Mouse (Mus musculus) liver, embryonic 16.5 days (tissue): ENCODE results near the gene Ccnk. TPM values are rescaled to one million over a fixed set of nuclear protein-coding genes. Genes with fewer than 3 reads are reported as not detected.

ENCODE experiments used
- ATAC-seq: fragments of 200-750 bp; cut with Nextera tagmentation; 2 replicates; pipeline ENCODE4 v1.8.0; 2017; ENCODE audit warnings: low read depth, mild to moderate bottlenecking, moderate number of reproducible peaks, moderate library complexity
- H3K27ac ChIP-seq: fragments of 300-500 bp; sonication (generic); 2 replicates; pipeline ENCODE4 v1.5.1; 2014; ENCODE audit warnings: mild to moderate bottlenecking, low read length
- H3K27me3 ChIP-seq: fragments of 300-500 bp; sonication (generic); 2 replicates; pipeline ENCODE4 v1.6.1; 2014; ENCODE audit warnings: low read depth, low read length, mixed read lengths; ENCODE audit not compliant: control insufficient read depth, insufficient read depth
- H3K36me3 ChIP-seq: fragments of 300-500 bp; sonication (generic); 2 replicates; pipeline ENCODE4 v1.6.1; 2014; ENCODE audit warnings: mild to moderate bottlenecking; ENCODE audit not compliant: control insufficient read depth, insufficient read depth
- H3K4me1 ChIP-seq: fragments of 300-500 bp; sonication (generic); 2 replicates; pipeline ENCODE4 v1.6.1; 2014; ENCODE audit warnings: low read depth, low read length, mixed read lengths; ENCODE audit not compliant: control insufficient read depth
- H3K4me2 ChIP-seq: fragments of 300-500 bp; sonication (generic); 2 replicates; pipeline ENCODE4 v1.6.1; 2014; ENCODE audit warnings: low read depth, low read length, mixed read lengths
- H3K4me3 ChIP-seq: fragments of 300-500 bp; sonication (generic); 2 replicates; pipeline ENCODE4 v1.5.1; 2014; ENCODE audit warnings: low read depth, mild to moderate bottlenecking, low read length
- H3K9ac ChIP-seq: fragments of 300-500 bp; sonication (generic); 2 replicates; pipeline ENCODE4 v1.6.1; 2014; ENCODE audit warnings: low read depth, low read length
- H3K9me3 ChIP-seq: fragments of 300-500 bp; sonication (generic); replicated peaks from 2 replicates; pipeline ENCODE4 v1.6.1; 2016; ENCODE audit warnings: low read length; ENCODE audit not compliant: control insufficient read depth
- WGBS: fragments of 180-500 bp; shearing (Covaris S2); extraction: QIAGEN DNeasy Blood & Tissue Kit; methylation state at CpG from one replicate; pipeline ENCODE4 v1.1.7; 2014; ENCODE audit not compliant: insufficient replicate concordance; 5-methylcytosine and 5-hydroxymethylcytosine counted together
- polyA plus RNA-seq: library from polyadenylated mRNA; unstranded; fragments of >200 nt; fragmentation: Nextera tagmentation; extraction: Ambion mirVana; gene quantifications from 2 replicates; pipeline ENCODE4 v1.2.1, GENCODE M21; 2015

Ccnk gene
- polyA plus RNA-seq, 1 experiment from 2014 or later = 1.4 TPM

DNA sequence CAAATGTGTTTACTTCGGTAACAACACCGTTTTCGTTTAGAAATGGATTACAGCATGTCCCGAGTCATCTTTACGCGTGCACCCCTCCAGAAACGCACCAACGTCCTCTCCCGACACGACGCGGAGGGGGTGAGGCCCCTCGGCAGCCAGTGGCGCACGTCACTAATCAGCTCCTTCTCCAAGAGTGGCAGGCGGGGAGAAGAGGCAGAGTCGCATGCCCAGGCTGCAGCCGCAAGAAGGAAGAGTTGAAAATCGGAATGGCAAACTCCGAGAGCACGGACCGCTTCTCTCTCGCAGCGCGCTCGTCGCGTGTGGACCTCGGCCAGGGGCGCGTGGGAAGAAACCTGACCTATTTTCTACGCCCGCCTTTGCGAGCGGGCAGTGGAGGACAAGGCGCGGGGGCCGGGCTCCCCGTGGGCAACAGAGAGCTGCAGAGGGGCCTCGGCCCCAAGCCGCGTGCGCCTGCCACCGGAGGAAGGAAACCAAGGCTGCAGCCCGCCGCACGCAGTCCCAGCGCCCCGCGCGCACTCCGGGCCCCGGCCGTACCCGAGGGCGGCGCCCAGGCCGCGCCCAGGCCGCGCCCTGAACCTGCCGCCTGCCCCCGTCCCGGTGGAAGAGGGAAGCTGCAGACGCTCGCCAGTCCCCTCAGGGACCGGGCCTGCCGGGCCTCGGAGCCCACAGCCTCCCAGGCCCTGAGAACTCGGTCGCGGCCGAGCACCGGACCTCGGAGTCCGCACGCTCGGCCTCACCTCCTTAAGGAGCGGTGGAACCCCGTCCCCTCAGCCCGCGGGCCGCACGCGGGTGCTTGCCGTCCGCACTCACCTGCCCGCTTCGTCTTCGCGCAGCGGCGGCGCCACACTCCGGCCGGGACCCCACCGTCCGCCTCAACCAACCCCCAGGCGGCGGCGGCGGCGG lies 791 bp upstream of the Ccnk start:
- peaks cover 4% of the 10 kb centered on the region; the same call in 1 of the 2 replicates for H3K36me3 ChIP-seq
- ATAC-seq = peak; percentile 69
- H3K4me3 ChIP-seq = peak overlapping the region; percentile 99
- peak overlapping the region; percentile 99 for H3K9ac ChIP-seq
- WGBS = under 1% methylated on average over 98 of the region's 103 CpGs
- H3K4me2 ChIP-seq = peak overlapping the region; percentile 91
- no peaks in the 10 kb centered on the region for H3K27me3 ChIP-seq
- H3K9me3 ChIP-seq = no peaks in the 10 kb centered on the region
- peak overlapping the region; percentile 96 for H3K27ac ChIP-seq
- H3K4me1 ChIP-seq = peaks cover 23% of the 10 kb centered on the region

DNA sequence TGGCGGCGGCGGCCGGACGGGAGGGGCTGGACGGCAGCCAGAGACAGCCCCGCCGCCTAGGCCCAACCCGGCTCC lies 296 bp upstream of the Ccnk start, which contains the start of gene Setd3:
Gene Setd3, minus strand, starts transcription at position 69 of the 75 bp plus-strand sequence.
- no peaks in the 10 kb centered on the region for H3K27me3 ChIP-seq
- 0% methylated on average over 9 of the region's 9 CpGs for WGBS
- ATAC-seq = no peak

DNA sequence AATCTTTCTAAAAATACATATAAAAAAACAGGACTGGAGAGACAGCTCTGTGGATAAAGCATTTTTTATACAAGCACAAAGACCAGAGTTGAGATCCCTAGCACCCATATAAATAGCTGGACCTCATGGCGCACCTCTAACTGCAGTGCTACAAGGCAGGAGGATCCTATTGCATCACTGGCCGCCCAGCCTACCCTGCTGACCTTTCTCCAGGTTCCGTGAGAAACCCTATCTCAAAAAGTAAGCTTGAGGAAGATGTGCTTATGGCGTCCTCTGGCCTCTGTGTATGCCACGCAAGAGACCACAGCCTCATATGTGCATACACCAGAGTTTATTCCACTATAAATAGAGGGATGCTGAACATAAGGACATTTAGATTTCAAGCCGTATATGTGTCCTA lies 2.3 kb downstream of the Ccnk start:
- no peak overlapping the region for H3K27ac ChIP-seq
- no peak overlapping the region for H3K4me2 ChIP-seq
- ATAC-seq = no peak
- H3K36me3 ChIP-seq = peaks cover 11% of the 10 kb centered on the region
- no peak overlapping the region for H3K9ac ChIP-seq
- H3K4me1 ChIP-seq = peaks cover 17% of the 10 kb centered on the region
- 80% methylated on average over 6 of the region's 6 CpGs for WGBS
- no peaks in the 10 kb centered on the region for H3K9me3 ChIP-seq
- H3K27me3 ChIP-seq = no peaks in the 10 kb centered on the region
- H3K4me3 ChIP-seq = no peak overlapping the region

More for the DNA sequence above, 296 bp upstream of the Ccnk start, which contains the start of gene Setd3:
- H3K4me3 ChIP-seq = peak within 1 kb of the TSS; percentile 99
- H3K9me3 ChIP-seq = no peaks in the 10 kb centered on the region
- H3K9ac ChIP-seq = peak within 1 kb of the TSS; percentile 99
- H3K27ac ChIP-seq = peak within 1 kb of the TSS; percentile 96
- peak within 1 kb of the TSS; percentile 91 for H3K4me2 ChIP-seq
- peaks cover 23% of the 10 kb centered on the region for H3K4me1 ChIP-seq
- peaks cover 4% of the 10 kb centered on the region; the same call in 1 of the 2 replicates for H3K36me3 ChIP-seq

DNA sequence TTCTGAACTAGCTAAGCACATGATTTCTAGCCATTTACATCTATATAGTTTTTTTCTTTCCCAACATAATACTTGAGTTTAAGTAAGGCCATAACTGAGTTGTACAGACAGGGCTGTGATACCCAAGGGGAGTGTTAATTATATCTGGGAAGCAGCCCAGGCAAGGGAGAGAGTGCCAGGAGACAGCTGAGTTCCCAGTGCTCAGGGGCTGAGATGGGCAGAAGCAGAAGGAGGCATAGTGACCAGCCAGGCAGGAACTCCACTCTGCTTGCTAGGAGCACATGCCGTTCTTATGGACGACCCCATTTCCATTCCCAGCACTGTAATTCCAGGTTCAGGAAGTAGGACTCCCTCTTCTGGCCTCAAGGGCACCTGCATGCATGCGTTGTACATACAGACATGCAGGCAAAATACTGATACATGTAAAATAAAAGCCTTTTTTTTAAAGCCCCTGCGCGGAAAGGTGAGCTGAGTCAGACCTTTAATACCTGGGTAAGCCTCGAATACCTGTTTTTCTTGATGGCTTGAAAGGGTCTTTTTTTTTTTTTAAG lies 8.2 kb downstream of the Ccnk start:
- H3K36me3 ChIP-seq = peaks cover 40% of the 10 kb centered on the region
- ATAC-seq = no peak
- no peak overlapping the region for H3K9ac ChIP-seq
- no peaks in the 10 kb centered on the region for H3K4me1 ChIP-seq
- no peak overlapping the region for H3K27ac ChIP-seq
- no peak overlapping the region for H3K4me2 ChIP-seq
- no peaks in the 10 kb centered on the region for H3K9me3 ChIP-seq
- H3K27me3 ChIP-seq = no peaks in the 10 kb centered on the region
- H3K4me3 ChIP-seq = no peak overlapping the region
- WGBS = 78% methylated on average over 6 of the region's 6 CpGs

DNA sequence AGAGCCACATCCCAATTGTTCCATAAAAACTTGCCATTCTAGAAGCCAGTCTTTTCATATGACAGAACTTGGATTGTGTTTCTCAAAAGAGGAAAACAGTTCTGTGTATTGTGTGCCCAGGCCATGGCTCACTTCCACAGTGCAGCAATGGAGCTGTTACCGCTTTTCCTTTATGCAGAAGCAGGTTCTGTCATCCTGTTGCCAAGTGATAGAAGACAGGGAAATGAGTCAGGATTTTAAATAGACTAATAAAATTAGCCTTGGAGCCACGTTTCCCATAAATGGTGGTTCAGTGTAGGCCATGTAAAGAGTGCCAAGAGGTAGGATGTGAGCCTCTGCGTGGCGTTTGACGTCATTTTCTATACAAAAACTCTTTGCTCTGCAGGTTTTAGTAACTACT lies 14.5 kb downstream of the Ccnk start:
- no peaks in the 10 kb centered on the region for H3K27me3 ChIP-seq
- H3K4me1 ChIP-seq = no peaks in the 10 kb centered on the region
- H3K36me3 ChIP-seq = peaks cover 44% of the 10 kb centered on the region
- no peak overlapping the region for H3K27ac ChIP-seq
- 92% methylated on average over 5 of the region's 5 CpGs for WGBS
- no peak for ATAC-seq
- no peak overlapping the region for H3K9ac ChIP-seq
- no peak overlapping the region for H3K4me2 ChIP-seq
- H3K4me3 ChIP-seq = no peak overlapping the region
- H3K9me3 ChIP-seq = no peaks in the 10 kb centered on the region

DNA sequence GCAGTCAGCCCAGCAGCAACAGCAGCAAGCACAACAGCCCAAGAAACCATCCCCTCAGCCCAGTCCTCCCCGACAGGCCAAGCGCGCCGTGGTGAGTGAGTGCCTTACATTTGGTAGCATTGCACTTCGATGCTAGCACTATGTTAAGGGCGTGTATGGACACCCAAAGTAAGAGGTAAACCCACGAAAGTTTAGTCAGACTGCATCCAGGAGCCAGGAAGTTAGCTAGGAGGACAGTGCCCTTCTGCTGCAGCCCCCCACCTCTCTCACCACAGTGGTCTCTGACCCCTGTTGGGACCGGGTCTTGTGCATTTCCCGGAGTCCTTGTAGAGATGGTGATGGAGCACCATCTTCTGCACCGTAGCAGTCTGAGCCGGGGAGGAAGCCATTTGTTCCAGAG lies 16.4 kb downstream of the Ccnk start:
- Histone ChIP-seq H3K4me3 (no peak overlapping the region), H3K27me3 (no peaks in the 10 kb centered on the region), H3K9ac (no peak overlapping the region), H3K9me3 (no peaks in the 10 kb centered on the region), H3K36me3 (peaks cover 48% of the 10 kb centered on the region), H3K4me2 (no peak overlapping the region), H3K27ac (no peak overlapping the region), H3K4me1 (no peaks in the 10 kb centered on the region)
- 91% methylated on average over 11 of the region's 11 CpGs for WGBS
- ATAC-seq = no peak

DNA sequence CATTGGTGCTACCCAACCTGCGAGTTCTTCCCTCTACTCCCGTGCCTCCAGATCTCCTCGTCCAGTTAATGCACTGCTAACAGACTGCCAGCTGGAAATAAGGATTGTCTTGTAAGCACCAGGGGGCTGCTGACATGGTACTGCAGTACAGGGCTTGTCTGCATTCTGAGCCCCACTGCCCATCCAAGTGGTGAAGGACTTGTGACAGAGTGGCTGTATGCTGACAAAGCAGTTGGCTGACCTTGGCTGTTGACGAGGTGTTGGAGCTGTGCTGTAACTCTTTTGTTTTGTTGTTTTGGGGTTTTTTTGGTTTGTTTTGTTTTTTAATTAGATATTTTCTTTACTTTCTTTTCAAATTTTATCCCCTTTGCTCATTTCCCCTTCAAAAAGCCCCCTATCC lies 19.1 kb downstream of the Ccnk start:
- Histone ChIP-seq H3K9ac (no peak overlapping the region), H3K27ac (no peak overlapping the region), H3K9me3 (no peaks in the 10 kb centered on the region), H3K27me3 (no peaks in the 10 kb centered on the region), H3K4me1 (no peaks in the 10 kb centered on the region), H3K4me2 (no peak overlapping the region), H3K36me3 (peaks cover 40% of the 10 kb centered on the region), H3K4me3 (no peak overlapping the region)
- ATAC-seq = no peak
- WGBS = 81% methylated on average over 4 of the region's 4 CpGs

DNA sequence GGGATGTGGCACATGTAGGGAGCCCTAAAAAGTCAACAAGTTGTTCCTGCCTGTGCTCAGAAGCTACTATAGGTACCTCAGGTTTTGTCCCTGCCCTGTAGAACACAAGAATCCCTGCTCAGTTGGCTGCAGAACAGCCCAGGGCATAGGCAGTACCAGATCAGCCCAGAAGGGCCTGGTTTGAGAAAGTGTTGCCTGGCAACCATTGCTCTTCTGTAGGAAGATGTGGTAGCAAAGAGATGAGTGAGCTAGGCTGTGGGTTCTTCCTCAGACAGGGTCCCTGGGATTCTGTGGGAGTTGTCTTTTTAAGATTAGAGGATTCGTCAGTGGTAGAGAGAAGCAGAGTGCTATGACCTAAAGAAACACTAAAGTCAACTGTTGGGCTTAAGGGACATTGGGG lies 20.7 kb downstream of the Ccnk start:
- Histone ChIP-seq H3K4me3 (no peak overlapping the region), H3K9ac (no peak overlapping the region), H3K4me1 (no peaks in the 10 kb centered on the region), H3K9me3 (no peaks in the 10 kb centered on the region), H3K27me3 (no peaks in the 10 kb centered on the region), H3K27ac (no peak overlapping the region), H3K36me3 (peaks cover 29% of the 10 kb centered on the region), H3K4me2 (no peak overlapping the region)
- WGBS = 81% methylated on average over 1 of the region's 1 CpGs
- ATAC-seq = no peak

DNA sequence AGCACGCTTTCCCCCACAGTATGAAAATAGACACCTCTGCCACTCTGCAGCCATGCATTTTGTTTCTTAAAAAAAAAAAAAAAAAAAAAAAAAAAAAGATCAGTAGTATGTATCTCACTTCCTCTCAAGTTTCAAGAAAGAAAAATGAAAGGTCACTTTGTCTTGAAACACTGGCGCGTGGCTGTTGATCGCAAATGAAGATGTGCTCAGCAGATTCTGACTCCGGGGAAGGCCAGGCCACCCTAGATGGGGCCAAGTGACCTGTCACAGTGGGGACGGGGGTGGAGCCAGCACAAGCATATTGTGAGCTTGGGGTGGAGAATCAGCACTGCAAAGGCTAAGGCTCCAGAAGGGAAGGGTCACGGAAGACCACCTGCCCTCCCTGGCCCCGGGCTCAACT lies 24.5 kb downstream of the Ccnk start:
- Histone ChIP-seq H3K27me3 (no peaks in the 10 kb centered on the region), H3K9ac (no peak overlapping the region), H3K27ac (no peak overlapping the region), H3K4me2 (no peak overlapping the region), H3K4me3 (no peak overlapping the region), H3K4me1 (no peaks in the 10 kb centered on the region; the same call in 1 of the 2 replicates), H3K9me3 (no peaks in the 10 kb centered on the region), H3K36me3 (peaks cover 12% of the 10 kb centered on the region)
- no peak for ATAC-seq
- 80% methylated on average over 8 of the region's 8 CpGs for WGBS
